Mouse (Mus musculus): Measurements from ENCODE around the gene Svep1.

GRCm38 (mm10) chr4:58150301-58150700, 56.4 kb downstream of the Svep1 start:
- no peak for TF ChIP-seq POLR2A (IDR thresholded peaks at IDR 0.05; ENCODE audit: insufficient read depth, low read depth, low read length)
- TF ChIP-seq CTCF (IDR thresholded peaks at IDR 0.05; ENCODE audit: insufficient read depth, low read depth, low read length): no peak
